Mouse (Mus musculus) T-helper 1 cell (primary cell): ENCODE measurements around the gene Hdac4.

Experiments
- in situ Hi-C: fragments of 300-600 bp; cut with MboI, MseI; formaldehyde crosslinking; loops from one replicate; pipeline ENCODE4 v1.15.1; 2025; ENCODE audit warnings: high pct_unique_total_duplicates

The Hdac4 gene

DNA sequence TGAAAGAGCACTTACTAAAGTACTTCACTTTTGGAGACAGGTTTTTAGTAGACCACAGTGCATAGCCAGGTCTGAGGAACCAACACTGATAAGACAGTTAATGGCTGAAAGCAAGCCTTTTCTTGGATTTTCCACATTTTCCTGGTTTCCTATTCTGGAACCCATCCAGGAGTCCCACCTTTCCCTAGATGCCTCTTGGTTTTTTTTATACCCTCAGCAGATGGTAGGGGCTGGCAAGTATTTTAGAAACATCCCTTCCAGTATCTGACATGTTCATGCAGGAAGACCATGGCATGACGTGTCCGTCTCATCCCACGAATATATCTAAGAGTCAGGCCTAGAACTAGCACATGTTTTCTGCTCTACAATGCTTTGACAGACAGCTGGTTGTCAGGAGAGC, 59.1 kb downstream of the Hdac4 start:
- in situ Hi-C loops, result no loop called here

DNA sequence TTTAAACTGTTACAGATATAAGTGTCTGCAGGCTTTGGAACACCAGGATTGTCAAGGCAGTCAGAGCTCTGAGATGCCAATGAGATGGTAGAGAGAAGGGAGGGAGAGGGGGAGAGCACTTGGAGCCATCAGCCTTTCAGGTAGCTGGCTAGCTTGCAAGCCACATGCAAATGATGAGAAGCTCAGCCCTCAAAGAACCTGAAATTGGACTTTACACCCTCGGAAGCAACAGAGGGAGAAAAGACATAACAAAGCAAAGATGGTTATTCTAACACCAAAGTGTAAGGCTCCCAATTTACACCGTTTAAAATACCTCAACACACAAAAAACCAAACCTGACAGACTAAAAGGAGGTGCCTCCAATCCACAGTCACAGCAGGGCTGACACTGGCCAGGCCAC, 63.3 kb downstream of the Hdac4 start:
- in situ Hi-C loops, result no loop called here

DNA sequence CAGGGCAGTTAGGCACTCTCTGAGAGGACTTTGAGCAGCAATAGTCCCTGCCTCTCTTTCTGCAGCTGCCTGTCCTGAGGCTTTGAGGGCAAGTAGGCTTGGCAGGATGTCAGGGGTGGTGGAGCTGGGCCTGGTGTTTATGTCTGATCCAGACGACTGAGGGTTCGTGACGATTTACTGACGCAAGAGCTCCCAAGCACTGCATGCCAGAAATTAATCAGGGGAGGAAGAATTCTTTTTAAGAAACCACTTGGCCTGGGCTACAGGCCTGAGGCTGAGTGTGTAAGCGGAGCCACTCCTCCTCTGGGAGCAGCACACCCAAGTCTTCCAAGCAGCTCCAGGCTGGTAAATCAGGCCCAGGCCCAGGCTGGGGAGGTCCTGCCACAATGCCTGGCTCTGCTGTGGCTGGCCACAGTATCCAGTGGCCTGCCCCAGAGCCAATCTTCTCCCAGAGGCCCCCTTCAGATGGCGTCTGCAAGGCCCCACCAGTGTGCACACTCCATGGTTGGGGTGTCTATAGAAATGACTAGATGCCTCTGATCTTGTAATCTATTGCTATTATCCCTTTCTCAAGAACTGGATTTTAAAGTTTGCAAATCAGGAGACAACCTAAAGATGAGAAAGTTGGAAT, 64.9 kb downstream of the Hdac4 start:
- in situ Hi-C loops, result no loop called here

DNA sequence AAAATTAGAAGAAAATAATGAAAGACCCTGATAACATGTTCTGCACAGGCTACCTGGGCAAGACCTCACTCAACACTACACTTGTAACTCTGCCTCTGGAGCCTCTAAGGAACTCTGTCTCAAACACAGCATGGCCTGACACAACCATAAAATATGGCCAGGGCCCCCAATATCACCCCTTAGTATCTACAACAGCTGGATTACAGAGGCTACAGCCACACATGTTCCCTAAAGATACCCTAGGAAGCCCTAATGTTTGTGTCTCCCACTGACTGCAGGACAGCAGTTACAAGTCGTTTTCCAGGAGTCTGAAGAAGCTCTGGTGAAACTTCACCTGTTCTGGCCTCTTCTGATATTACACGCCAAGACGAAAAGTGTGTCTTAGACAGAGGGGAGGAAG, 65.7 kb downstream of the Hdac4 start:
- in situ Hi-C loops, result no loop called here

DNA sequence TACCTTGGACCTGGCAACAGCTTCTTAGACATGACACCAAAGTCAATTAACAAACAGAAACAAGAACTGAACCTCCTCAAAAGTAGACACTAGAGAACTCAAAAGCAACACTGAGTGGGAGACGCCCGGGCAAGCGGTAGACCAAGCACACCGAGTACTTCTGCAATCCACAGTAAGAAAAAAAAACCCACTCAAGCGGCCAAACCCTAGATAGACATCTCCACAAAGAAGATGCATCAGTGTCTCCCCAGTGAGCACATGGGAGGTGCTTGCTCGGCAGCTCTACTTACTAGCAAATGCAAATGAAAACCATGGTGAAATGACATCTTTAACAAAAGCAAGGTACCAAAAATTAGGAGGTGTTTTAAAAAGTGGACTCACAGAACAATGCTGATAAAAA, 67.7 kb downstream of the Hdac4 start:
- in situ Hi-C loops, result no loop called here

DNA sequence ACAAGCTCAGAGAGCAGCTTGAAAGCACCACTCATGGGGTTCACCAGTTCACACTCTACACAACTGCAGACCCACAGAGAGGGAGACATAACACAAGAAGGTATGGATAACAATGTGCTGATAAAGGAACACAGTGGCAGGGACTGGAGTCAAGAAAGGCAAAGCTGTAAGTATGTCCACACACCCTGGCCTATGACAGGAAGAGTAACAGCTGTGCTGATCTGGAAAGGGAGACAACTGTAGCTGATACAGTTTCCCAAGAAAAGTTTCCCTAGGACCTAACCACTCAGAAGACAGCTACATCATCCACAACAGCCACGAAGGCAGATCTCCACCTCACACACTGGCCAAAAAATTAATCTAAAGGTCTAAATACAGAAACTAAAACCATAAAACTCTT, 68.1 kb downstream of the Hdac4 start:
- in situ Hi-C loops, result no loop called here

DNA sequence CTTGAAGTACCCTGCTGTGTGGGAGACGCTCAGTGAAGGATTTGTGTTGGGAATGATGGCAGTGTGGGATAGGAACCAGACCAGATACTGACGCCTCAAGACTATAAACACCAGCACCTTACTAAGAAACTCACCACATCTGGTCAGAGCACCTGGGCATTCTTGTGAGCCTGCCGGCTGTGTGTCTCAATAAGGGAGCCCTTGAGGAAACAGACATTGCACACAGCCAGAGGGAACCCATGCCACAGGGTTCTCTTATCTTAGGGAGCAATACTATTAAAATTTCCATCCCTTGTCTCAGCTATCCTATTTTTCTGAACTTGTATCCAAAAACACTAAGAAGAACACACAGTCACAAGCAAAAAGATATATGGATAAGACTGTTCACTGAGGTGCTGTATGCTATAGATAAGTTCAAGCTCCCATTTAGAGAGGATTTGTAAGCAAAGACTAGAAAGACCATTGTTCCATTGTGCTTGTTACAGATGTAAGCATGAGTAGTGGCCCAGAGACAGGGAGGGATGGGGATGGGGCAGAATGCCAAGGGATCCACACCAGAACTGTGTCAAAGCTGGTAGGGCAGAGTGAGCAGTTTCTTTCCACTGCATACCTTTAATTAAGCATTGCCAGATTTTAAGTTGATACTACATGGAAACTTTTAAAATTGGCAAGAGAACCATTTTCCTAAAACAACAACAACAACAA, 70.8 kb downstream of the Hdac4 start:
- in situ Hi-C loops, result no loop called here

DNA sequence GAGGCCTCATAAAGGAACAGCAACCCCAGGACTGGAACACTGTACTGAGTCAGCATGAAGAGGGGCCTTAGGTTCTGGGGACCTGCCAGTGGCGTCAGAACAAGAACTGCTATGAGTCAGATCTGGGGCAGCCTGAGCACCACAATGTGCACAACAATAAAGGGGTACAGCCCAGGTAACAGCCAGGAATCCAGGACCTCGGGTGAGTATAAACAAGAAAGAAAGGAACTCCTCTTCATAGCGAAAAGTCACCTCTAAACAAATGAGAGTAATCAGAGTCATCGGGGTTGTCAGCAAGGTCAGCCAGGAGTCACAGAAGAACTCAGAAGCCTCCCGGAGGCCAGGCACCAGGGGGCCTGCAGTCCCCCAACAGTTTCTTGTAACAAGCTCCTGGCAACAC, 76.2 kb downstream of the Hdac4 start:
- in situ Hi-C loops, result no loop called here

DNA sequence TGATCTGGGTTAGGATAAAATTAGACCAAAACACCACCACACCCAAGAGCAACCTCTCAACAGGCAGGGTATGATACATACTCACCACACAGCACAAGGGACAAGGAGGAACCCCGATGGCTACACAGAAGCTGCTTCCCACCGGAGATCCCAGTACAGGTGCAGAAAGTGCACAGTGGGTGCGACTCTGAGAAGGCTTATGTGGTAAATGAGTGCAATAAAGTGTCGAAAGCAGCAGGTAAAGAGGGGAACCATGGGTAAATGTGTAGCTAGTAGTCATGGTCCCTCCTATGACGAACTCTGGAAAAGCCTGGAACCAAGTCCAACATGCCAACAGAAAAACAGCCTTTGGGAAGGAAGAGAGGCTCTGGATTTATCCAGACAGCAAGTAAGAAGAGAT, 77.9 kb downstream of the Hdac4 start:
- in situ Hi-C loops, result no loop called here

DNA sequence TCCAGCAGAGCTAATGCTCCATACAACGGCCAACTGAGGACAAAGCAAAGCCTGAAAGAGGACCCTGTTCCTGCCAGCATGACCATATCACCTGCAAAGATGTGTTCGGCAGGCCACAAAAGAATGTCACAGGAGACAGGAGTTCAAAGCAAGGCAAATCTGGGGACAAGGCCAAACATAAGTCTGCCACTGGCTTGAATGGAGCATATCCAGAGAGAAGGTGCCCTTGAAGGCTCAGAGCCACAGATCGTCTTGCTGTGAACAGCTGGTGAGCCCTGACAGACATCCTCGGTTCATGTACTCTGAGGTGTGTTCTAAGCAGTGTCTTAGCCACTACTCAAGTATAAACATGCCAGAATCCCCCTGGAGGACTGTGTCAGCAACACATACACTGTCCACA, 79.3 kb downstream of the Hdac4 start:
- in situ Hi-C loops, result no loop called here

DNA sequence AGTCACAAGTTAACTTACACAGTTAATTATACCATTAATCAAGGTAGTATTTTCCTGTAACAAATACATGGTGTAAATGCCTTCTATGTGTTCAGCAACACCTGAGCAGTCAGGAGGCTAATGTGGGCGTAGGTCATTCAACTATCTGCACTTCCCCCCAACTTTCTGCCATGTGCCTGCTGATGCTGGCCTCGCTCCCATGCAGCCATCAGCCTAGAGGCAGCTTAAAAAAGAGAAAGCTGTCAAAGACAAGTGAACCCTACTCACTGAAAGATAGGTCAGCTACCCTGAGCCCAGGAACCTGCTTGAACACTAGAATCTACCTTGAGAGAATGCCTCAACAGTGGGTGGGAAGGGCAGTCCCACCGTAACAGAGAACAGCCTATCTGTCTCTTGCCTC, 81.4 kb downstream of the Hdac4 start:
- in situ Hi-C loops, result no loop called here

DNA sequence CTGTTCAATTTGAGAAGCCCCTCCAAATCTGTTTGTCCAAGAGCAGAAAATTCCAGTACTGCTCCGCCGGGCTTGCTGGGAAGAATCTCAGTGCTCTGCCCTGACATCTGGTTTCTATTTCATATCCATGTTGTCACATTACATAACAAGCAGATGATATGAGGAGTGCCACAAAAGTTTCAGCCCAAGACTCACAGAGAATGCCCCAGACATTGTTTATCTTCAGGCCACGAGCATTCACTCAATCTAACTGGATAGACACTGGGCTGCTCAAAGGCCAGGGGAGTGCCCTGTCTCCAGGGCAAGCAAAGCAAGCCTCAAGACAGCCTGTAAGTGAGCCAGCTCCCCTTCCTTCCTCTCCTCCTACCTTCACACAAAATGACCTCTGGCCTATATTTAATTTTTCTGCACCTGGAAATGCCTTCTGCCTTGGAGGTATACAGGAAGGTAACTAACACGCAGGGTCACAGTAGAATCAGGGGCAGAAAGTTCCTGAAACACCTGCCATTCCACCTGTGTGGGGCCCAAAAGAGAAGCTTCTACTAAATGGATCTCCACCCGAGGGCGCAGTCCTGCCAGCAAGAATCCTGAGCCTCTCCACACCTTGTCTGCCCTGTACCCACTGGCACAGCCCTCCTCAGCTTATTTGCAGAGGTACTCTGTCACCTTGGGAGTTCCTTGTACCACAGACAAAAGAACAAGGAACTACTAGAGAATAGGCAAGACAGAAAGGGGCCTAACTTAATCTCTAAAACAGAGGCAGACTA, 82.1 kb downstream of the Hdac4 start:
- in situ Hi-C loops, result no loop called here

DNA sequence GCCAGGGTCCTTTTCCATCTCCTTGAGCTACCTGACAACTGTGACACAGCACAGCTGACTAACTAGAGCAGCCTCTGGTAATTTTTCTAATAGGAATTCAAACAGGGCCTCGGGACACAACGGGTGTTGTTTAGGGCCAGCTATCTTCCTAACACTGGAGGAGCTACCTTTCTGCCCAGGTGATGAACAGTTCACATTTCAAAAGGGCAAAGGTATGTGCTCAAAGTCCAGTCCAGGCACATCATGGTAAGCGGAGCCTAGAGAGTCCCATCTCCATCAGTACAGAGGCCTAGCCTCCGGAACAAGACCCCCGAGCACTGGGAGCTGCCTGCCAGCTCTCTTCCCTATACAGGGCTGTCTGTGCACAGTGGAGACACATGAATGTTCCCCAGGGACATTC, 82.9 kb downstream of the Hdac4 start:
- in situ Hi-C loops, result no loop called here

DNA sequence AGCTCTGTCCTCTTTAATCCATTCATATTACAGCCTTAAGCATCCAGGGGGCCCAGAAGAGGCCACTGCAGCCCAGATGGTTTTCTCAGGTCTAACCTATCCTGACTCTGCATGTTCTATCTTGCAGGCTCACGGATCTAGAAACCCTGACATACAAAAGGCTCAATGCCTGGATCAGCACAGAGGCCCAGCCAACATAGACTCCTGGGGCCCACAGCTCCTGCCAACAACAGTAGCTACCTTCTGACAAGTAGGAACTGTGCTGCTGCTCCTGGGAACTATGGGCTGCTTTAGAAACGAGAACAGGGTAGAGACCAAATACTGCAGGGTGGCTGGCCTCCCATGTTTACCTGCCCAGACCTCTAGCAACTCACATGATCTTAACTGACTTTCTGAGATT, 83.9 kb downstream of the Hdac4 start:
- in situ Hi-C loops, result no loop called here

DNA sequence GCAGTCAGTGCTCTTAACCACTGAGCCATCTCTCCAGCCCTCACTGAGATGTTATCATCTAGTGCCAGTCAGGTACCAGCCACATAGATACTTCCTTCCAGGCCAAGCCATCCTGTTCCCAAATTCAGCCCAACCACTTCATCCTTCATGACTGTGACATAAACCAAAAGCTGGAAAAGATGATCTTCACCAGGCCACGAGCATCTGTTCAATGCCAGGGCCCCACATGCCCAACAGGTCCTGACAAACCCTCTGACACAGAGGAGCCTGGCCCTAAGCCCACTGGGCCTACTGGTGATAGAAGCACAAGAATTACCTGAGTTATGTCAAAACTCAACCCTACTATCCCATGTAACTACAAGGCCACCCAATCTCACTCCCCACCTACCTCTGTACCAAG, 84.5 kb downstream of the Hdac4 start:
- in situ Hi-C loops, result no loop called here

DNA sequence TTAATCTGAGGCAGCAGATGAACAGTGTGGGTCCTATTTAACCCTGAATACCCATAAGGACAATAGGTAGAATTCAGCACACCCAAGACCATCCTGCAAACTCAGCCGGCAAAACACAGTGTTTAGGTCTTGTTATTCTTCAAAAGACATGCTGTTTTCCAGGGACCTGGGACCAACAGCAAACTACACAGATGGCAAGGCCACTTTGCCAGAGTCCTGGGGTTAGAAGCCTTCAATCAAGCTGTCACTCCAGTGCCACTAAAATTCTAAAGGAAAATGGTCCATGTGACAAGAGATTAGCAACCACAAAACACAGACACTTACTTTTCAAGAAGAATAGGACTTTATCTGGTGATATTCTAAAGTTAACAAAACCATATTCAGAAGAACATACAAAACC, 86.3 kb downstream of the Hdac4 start:
- in situ Hi-C loops, result no loop called here

DNA sequence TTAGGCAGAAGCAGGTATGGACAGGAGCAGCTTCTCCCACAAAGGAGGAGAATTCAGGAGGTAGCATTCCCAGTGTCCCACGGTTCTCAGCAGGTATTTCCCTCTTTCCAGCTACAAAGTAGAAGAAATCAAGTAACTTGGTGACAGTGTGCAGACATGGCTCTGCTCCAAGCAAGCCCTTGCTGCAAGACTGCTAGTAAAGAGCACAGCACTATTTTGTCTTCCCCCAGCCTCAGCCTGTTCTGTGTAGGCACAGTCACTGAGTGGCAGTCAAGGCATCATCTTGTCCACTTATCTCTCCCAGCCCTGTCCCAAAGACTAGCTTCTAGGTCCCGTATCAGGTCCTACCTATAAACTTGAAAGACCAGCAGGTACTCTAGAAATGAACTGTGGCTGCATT, 86.9 kb downstream of the Hdac4 start:
- in situ Hi-C loops, result no loop called here

DNA sequence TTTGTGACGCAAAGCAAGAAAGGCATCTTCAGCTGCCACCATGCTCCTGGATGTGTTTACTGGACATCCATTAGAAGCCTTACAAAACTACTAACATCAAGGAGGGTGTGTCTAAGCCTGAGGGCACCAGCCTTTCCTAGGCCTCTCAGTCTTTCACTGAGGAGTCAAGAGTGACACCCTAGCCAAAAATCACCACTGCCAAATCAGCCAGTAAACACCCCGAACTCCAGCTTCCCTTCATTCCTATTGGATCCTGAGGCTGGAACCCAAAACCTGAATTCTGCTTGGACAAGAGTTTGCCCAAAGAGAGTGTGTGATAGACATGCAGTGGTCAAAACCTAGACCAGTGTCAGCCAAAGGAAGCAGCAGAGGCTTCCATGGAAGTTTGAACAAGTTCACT, 87.5 kb downstream of the Hdac4 start:
- in situ Hi-C loops, result no loop called here

DNA sequence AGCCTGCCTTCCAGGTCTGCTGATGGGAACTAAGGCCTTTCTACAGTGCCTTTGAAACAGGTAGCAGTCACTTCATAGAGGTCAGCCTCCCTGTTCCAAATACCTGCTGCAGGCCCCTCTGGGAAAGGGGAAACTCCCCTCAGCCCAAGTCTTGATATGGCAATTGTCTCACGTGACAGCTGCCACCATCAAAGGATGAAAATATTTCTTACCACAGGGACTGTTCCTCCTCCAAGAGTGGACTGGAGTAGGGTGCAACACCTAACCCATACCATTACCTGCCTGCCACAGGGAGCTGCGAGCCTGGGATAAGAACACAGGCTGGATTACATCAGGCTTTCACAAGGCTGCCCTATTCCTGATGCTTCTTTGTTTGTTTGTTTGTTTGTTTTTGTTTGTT, 88.0 kb downstream of the Hdac4 start:
- in situ Hi-C loops, result no loop called here

DNA sequence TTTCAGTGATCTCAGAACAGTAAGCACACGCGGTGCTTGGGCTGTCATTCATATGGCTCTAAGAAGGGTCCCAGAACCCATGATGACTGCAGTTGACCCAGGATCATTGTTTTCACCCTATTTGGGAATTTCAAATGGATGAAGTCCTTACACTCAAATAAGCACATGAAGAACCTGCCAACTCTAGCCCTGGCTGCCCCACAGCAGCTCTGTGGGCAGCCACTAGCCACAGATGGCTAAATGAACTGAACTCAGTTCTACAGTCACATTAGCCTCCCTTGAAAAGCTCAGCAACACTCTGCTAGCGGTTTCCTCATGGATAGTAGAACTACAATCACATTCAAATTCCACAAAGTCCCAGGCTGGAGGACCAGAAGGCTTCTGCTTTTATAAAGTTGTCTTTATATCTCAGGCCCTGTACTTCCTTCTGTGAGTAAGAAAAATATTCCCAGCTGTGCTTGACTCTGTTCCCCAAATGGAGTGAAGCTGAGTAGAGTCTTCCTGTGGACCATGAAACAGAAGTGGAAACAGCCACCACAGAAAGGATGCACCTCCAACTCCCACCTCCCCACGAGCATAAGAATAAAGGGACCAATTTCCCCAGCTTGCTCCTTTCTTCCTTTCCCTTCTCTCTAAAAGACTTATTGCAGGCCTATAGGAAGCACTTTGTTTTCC, 88.9 kb downstream of the Hdac4 start:
- in situ Hi-C loops, result no loop called here

DNA sequence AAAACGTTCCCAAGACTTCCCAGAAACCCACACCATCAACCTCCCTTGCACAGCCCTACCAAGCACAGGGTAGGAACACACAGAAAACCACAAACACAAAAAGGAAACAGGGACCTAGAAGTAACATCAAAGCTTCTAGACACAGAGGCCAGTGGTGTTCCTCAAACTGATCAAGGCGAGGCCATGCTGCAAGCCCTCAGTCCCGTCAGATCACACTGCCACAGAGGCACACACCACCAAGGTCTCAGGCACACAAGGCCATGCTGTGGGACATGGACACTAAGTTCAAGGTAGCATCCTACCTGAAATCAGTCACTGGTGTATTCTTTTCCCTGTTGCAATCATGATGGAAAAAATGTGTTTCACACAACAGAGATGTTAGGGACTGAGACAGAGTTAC, 90.8 kb downstream of the Hdac4 start:
- in situ Hi-C loops, result no loop called here

DNA sequence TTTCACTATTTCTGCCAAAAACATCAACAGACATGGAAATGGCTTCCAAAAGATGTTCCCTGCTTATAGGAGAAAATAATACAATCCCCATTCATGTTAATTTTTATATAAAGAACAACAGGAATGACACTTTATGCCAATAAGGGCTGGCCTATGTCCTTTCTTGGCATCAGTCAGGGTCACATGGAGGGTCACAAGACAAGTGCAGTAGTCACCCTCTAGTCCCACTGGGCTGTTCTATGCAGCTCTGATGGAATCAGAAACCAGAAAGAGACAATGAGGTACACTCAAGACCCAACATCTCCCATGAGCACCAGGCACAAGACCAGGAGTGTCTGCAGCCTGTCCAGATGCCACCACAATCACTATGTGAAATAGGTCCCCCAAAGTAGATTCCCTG, 91.5 kb downstream of the Hdac4 start:
- in situ Hi-C loops, result no loop called here

DNA sequence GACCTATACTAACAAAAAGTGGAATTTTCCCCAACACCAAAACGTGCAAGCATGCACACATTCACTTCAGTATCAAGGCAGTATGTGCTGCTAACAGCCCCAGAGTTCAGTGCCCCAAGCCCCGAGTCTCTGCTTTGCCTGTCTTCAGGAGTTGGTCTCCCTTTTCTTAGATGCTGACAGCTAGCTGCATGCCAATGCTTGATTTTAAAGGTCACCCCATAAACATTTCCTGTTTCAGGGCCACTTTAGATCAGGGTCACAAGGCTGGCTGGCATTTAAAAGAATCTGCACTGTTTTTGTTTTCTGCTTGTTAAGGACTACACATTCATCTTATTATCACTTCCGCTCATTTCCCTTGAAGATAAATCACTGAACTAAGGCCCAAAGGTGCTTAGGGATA, 92.1 kb downstream of the Hdac4 start:
- in situ Hi-C loops, result no loop called here
